Mouse (Mus musculus) layer of hippocampus, postnatal 14 days (tissue): Measurements from ENCODE around the gene Adh7. TPM values are rescaled to one million over a fixed set of nuclear protein-coding genes. Genes with fewer than 3 reads are reported as not detected.

ENCODE experiments used
- DNase-seq, 2 experiments: peaks; one replicate each; pipeline ENCODE4 v3.0.0; 2021 to 2022; ENCODE audit warnings: low spot score in 2 of 2, mixed read lengths in 1 of 2
- total RNA-seq, 2 experiments: library from RNA; stranded (reverse); gene quantifications; 2 replicates each; pipeline ENCODE4 v1.2.3; 2021

Adh7 gene
- total RNA-seq, 2 experiments from 2014 or later = 0.09 TPM; not detected in 1

- DNase-seq = no peak
Measured at GRCm38 (mm10) chr3:138248746-138249145, 31.2 kb downstream of the Adh7 start.

GRCm38 (mm10) chr3:138251156-138251555, 33.6 kb downstream of the Adh7 start:
- DNase-seq = no peak

GRCm38 (mm10) chr3:138254205-138254604, 36.6 kb downstream of the Adh7 start:
- no peak for DNase-seq

GRCm38 (mm10) chr3:138255366-138255765, 37.8 kb downstream of the Adh7 start:
- DNase-seq = no peak

- no peak for DNase-seq
Measured at GRCm38 (mm10) chr3:138255780-138256550, 38.4 kb downstream of the Adh7 start.

GRCm38 (mm10) chr3:138260721-138261669, 43.4 kb downstream of the Adh7 start, which contains the start of gene Adh1:
Gene Adh1 (plus strand): TSS chr3:138260991.
- no peak for DNase-seq

GRCm38 (mm10) chr3:138262568-138262967, 45.0 kb downstream of the Adh7 start:
- no peak for DNase-seq

- DNase-seq = no peak
Measured at GRCm38 (mm10) chr3:138263154-138263930, 45.8 kb downstream of the Adh7 start.

- peak in 1 of 2 experiments; percentile 39 for DNase-seq
Measured at GRCm38 (mm10) chr3:138264648-138265047, 47.1 kb downstream of the Adh7 start.

- no peak for DNase-seq
Measured at GRCm38 (mm10) chr3:138270507-138270906, 52.9 kb downstream of the Adh7 start.

GRCm38 (mm10) chr3:138271297-138271696, 53.7 kb downstream of the Adh7 start:
- DNase-seq = no peak

- no peak for DNase-seq
Measured at GRCm38 (mm10) chr3:138273080-138273479, 55.5 kb downstream of the Adh7 start.

- no peak for DNase-seq
Measured at GRCm38 (mm10) chr3:138275100-138275499, 57.5 kb downstream of the Adh7 start.

GRCm38 (mm10) chr3:138282556-138282955, 65.0 kb downstream of the Adh7 start:
- no peak for DNase-seq

Other genes starting within 250 kb of the Adh7 start
- gene Dapp1, start 236.2 kb upstream of the Adh7 start, total RNA-seq = 1 to 10 TPM; 3.6 to 5.3 TPM
- gene 1110002E22Rik, start 152.7 kb upstream of the Adh7 start, total RNA-seq = 1 to 10 TPM; 1.4 TPM
- gene Gm5105, start 150.4 kb upstream of the Adh7 start, total RNA-seq = under 1 TPM in 1 of 2 experiments, not detected in 1; 0.32 TPM
- gene Trmt10a, start 74.3 kb upstream of the Adh7 start, total RNA-seq = 1 to 10 TPM; 5.1 to 7.9 TPM
- 1 to 10 TPM; 4.5 to 5.0 TPM for gene Mttp, start 72.8 kb upstream of the Adh7 start, total RNA-seq
- not detected for gene 4930579F01Rik, start 23.9 kb upstream of the Adh7 start, total RNA-seq
- gene Adh1, start 43.2 kb downstream of the Adh7 start, total RNA-seq = 1 to 10 TPM; 1.0 to 1.7 TPM
- gene Adh6a, start 95.5 kb downstream of the Adh7 start, total RNA-seq = not detected
- gene Adh6b, start 124.0 kb downstream of the Adh7 start, total RNA-seq = not detected
- gene Adh4, start 197.7 kb downstream of the Adh7 start, total RNA-seq = not detected
- 10 to 100 TPM; 83.1 to 83.9 TPM for gene Adh5, start 225.3 kb downstream of the Adh7 start, total RNA-seq